Mouse (Mus musculus) erythroblast, embryonic 14.5 days (primary cell): ENCODE measurements around the gene 4930412O13Rik. TPM values are rescaled to one million over a fixed set of nuclear protein-coding genes. Genes with fewer than 3 reads are reported as not detected.

ENCODE experiments used
- H3K27me3 ChIP-seq: 2 replicates; pipeline ENCODE4 v1.6.1; 2012; ENCODE audit warnings: inconsistent platforms; ENCODE audit not compliant: control insufficient read depth
- H3K36me3 ChIP-seq: 2 replicates; pipeline ENCODE4 v1.6.1; 2012; ENCODE audit warnings: mild to moderate bottlenecking, inconsistent platforms; ENCODE audit not compliant: control insufficient read depth
- H3K4me1 ChIP-seq: 2 replicates; pipeline ENCODE4 v1.6.1; 2012; ENCODE audit warnings: inconsistent platforms; ENCODE audit not compliant: control insufficient read depth
- H3K4me3 ChIP-seq: replicated peaks from 2 replicates; pipeline ENCODE3; 2012; ENCODE audit warnings: moderate library complexity, mild to moderate bottlenecking, inconsistent platforms
- H3K9me3 ChIP-seq: 2 replicates; pipeline ENCODE4 v1.6.1; 2012; ENCODE audit warnings: low read length, inconsistent platforms, mixed read lengths; ENCODE audit not compliant: control insufficient read depth
- GATA1 ChIP-seq: IDR thresholded peaks from 2 replicates; pipeline ENCODE4 v1.6.1; 2012; ENCODE audit warnings: low read length, inconsistent platforms, mixed read lengths
- TAL1 ChIP-seq: IDR thresholded peaks from 3 replicates; pipeline ENCODE4 v1.6.1; 2012; ENCODE audit warnings: low read length, inconsistent platforms, mixed read lengths
- polyA plus RNA-seq: library from polyadenylated mRNA; stranded (reverse); fragments of >175 nt; gene quantifications from 2 replicates; pipeline ENCODE4 v1.2.3, GENCODE M21; 2012

Gene 4930412O13Rik
- polyA plus RNA-seq, 1 experiment: not detected

GRCm38 (mm10) chr2:9884533-9885216, 3.6 kb downstream of the 4930412O13Rik start:
- peaks cover 100% of the 10 kb centered on the region for H3K27me3 ChIP-seq

GRCm38 (mm10) chr2:9885217-9885770, 4.2 kb downstream of the 4930412O13Rik start:
- Histone ChIP-seq H3K27me3 (peaks cover 100% of the 10 kb centered on the region), H3K4me3 (no peak overlapping the region), H3K36me3 (no peaks in the 10 kb centered on the region), H3K4me1 (no peaks in the 10 kb centered on the region; the same call in 1 of the 2 replicates), H3K9me3 (peaks cover 5% of the 10 kb centered on the region; the same call in 1 of the 2 replicates)
- TF ChIP-seq GATA1: no peak

More at GRCm38 (mm10) chr2:9884533-9885216, 3.6 kb downstream of the 4930412O13Rik start:
- Histone ChIP-seq H3K4me1 (no peaks in the 10 kb centered on the region; the same call in 1 of the 2 replicates), H3K9me3 (peaks cover 5% of the 10 kb centered on the region; the same call in 1 of the 2 replicates), H3K36me3 (no peaks in the 10 kb centered on the region), H3K4me3 (no peak overlapping the region)
- TF ChIP-seq GATA1 (no peak), TAL1 (no peak)

GRCm38 (mm10) chr2:9886031-9886430, 5.0 kb downstream of the 4930412O13Rik start:
- H3K36me3 ChIP-seq: no peaks in the 10 kb centered on the region
- TF ChIP-seq TAL1 (no peak), GATA1 (no peak)
- H3K4me3 ChIP-seq: no peak overlapping the region
- peaks cover 100% of the 10 kb centered on the region for H3K27me3 ChIP-seq
- no peaks in the 10 kb centered on the region; the same call in 1 of the 2 replicates for H3K4me1 ChIP-seq
- peaks cover 5% of the 10 kb centered on the region; the same call in 1 of the 2 replicates for H3K9me3 ChIP-seq

- H3K9me3 ChIP-seq: peaks cover 2% of the 10 kb centered on the region; the same call in 1 of the 2 replicates
- no peaks in the 10 kb centered on the region; the same call in 1 of the 2 replicates for H3K4me1 ChIP-seq
- H3K27me3 ChIP-seq: peaks cover 98% of the 10 kb centered on the region
- no peak for TF ChIP-seq TAL1
- TF ChIP-seq GATA1: no peak
- no peak overlapping the region for H3K4me3 ChIP-seq
- H3K36me3 ChIP-seq: no peaks in the 10 kb centered on the region
Observed at GRCm38 (mm10) chr2:9886921-9887610, 6.0 kb downstream of the 4930412O13Rik start.

GRCm38 (mm10) chr2:9887636-9888035, 6.6 kb downstream of the 4930412O13Rik start:
- no peaks in the 10 kb centered on the region; the same call in 1 of the 2 replicates for H3K4me1 ChIP-seq
- no peaks in the 10 kb centered on the region for H3K36me3 ChIP-seq
- H3K27me3 ChIP-seq: peaks cover 98% of the 10 kb centered on the region
- no peaks in the 10 kb centered on the region; the same call in 1 of the 2 replicates for H3K9me3 ChIP-seq
- no peak overlapping the region for H3K4me3 ChIP-seq
- no peak for TF ChIP-seq GATA1

GRCm38 (mm10) chr2:9888913-9889650, 8.0 kb downstream of the 4930412O13Rik start, which contains the start of gene 9230102O04Rik:
TSS of gene 9230102O04Rik (minus strand) at chr2:9889540.
- no peaks in the 10 kb centered on the region; the same call in 1 of the 2 replicates for H3K9me3 ChIP-seq
- H3K4me3 ChIP-seq: no peak within 1 kb of the TSS
- TF ChIP-seq GATA1 (no peak), TAL1 (no peak)
- peaks cover 98% of the 10 kb centered on the region for H3K27me3 ChIP-seq
- no peaks in the 10 kb centered on the region for H3K36me3 ChIP-seq
- H3K4me1 ChIP-seq: no peaks in the 10 kb centered on the region; the same call in 1 of the 2 replicates

- no peaks in the 10 kb centered on the region for H3K36me3 ChIP-seq
- H3K9me3 ChIP-seq: no peaks in the 10 kb centered on the region; the same call in 1 of the 2 replicates
- no peaks in the 10 kb centered on the region; the same call in 1 of the 2 replicates for H3K4me1 ChIP-seq
- no peak within 1 kb of the TSS for H3K4me3 ChIP-seq
- TF ChIP-seq GATA1: no peak
- TF ChIP-seq TAL1: no peak
- peaks cover 98% of the 10 kb centered on the region for H3K27me3 ChIP-seq
Observed at GRCm38 (mm10) chr2:9889651-9890183, 8.7 kb downstream of the 4930412O13Rik start, which contains the start of gene Gata3. TSS of gene Gata3 (minus strand) at chr2:9890034.

GRCm38 (mm10) chr2:9890251-9890650, 9.2 kb downstream of the 4930412O13Rik start:
- peaks cover 98% of the 10 kb centered on the region for H3K27me3 ChIP-seq
- H3K9me3 ChIP-seq: no peaks in the 10 kb centered on the region; the same call in 1 of the 2 replicates
- H3K36me3 ChIP-seq: no peaks in the 10 kb centered on the region
- TF ChIP-seq TAL1 (no peak), GATA1 (no peak)
- H3K4me3 ChIP-seq: no peak overlapping the region
- no peaks in the 10 kb centered on the region; the same call in 1 of the 2 replicates for H3K4me1 ChIP-seq
